Mouse (Mus musculus): Measurements from ENCODE around the gene C2.
"Not testable (repeated sequence)": the region's sequence is repeated elsewhere in the genome, so short reads cannot be mapped to it uniquely, and the experiment has no call there.

Gene C2

GRCm38 (mm10) chr17:34913930-34914665, 16.0 kb upstream of the C2 start, which contains the start of gene Slc44a4:
Slc44a4 (plus strand) TSS chr17:34914466.
- intact Hi-C loops (cut with DNase I), result loop anchor here (5.0 kb wide), 1 partner anchor 57 kb away; no protein-coding TSS in a partner anchor

- intact Hi-C loops (cut with DNase I), result loop anchor here (5.0 kb wide), 1 partner anchor 55 kb away; no protein-coding TSS in a partner anchor
Measured at GRCm38 (mm10) chr17:34911945-34912351, 13.9 kb upstream of the C2 start.

- intact Hi-C loops (cut with DNase I), result loop anchor here (5.0 kb wide), 1 partner anchor 54 kb away; no protein-coding TSS in a partner anchor
Measured at GRCm38 (mm10) chr17:34910982-34911381, 12.9 kb upstream of the C2 start.

- intact Hi-C loops (cut with DNase I), result no loop called here
Measured at GRCm38 (mm10) chr17:34902895-34903294, 4.8 kb upstream of the C2 start.

GRCm38 (mm10) chr17:34901948-34902347, 3.9 kb upstream of the C2 start:
- intact Hi-C loops (cut with DNase I), result not testable (repeated sequence)

GRCm38 (mm10) chr17:34900826-34901225, 2.8 kb upstream of the C2 start:
- intact Hi-C loops (cut with DNase I), result not testable (repeated sequence)

GRCm38 (mm10) chr17:34899890-34900243, 1.8 kb upstream of the C2 start:
- intact Hi-C loops (cut with DNase I), result loop anchor here (5.0 kb wide), 1 partner anchor 43 kb away; no protein-coding TSS in a partner anchor

GRCm38 (mm10) chr17:34899053-34899889, 1.2 kb upstream of the C2 start:
- intact Hi-C loops (cut with DNase I), result loop anchor here (5.0 kb wide), 1 partner anchor 42 kb away; no protein-coding TSS in a partner anchor

GRCm38 (mm10) chr17:34898706-34899052, 614 bp upstream of the C2 start:
- intact Hi-C loops (cut with DNase I), result loop anchor here (5.0 kb wide), 1 partner anchor 41 kb away; no protein-coding TSS in a partner anchor

- intact Hi-C loops (cut with DNase I), result loop anchor here (5.0 kb wide), 1 partner anchor 40 kb away; no protein-coding TSS in a partner anchor
Measured at GRCm38 (mm10) chr17:34897373-34898159, 499 bp downstream of the C2 start.

GRCm38 (mm10) chr17:34896366-34896765, 1.7 kb downstream of the C2 start:
- intact Hi-C loops (cut with DNase I), result loop anchor here (5.0 kb wide), 1 partner anchor 39 kb away; no protein-coding TSS in a partner anchor

- intact Hi-C loops (cut with DNase I), result loop anchor here (5.0 kb wide), 1 partner anchor 38 kb away; no protein-coding TSS in a partner anchor
Measured at GRCm38 (mm10) chr17:34895724-34896123, 2.3 kb downstream of the C2 start.

GRCm38 (mm10) chr17:34894801-34895530, 3.1 kb downstream of the C2 start:
- intact Hi-C loops (cut with DNase I), result loop anchor here (5.0 kb wide), 1 partner anchor 38 kb away; no protein-coding TSS in a partner anchor

GRCm38 (mm10) chr17:34894074-34894597, 3.9 kb downstream of the C2 start:
- intact Hi-C loops (cut with DNase I), result no loop called here

GRCm38 (mm10) chr17:34893072-34893824, 4.8 kb downstream of the C2 start:
- intact Hi-C loops (cut with DNase I), result no loop called here

- intact Hi-C loops (cut with DNase I), result no loop called here
Measured at GRCm38 (mm10) chr17:34891377-34891776, 6.7 kb downstream of the C2 start.

- intact Hi-C loops (cut with DNase I), result no loop called here
Measured at GRCm38 (mm10) chr17:34890074-34890743, 7.9 kb downstream of the C2 start.

- intact Hi-C loops (cut with DNase I), result no loop called here
Measured at GRCm38 (mm10) chr17:34887942-34888341, 10.1 kb downstream of the C2 start.

- intact Hi-C loops (cut with DNase I), result no loop called here
Measured at GRCm38 (mm10) chr17:34885615-34886014, 12.4 kb downstream of the C2 start.

All from adrenal gland (tissue).